Mouse (Mus musculus) thymus, adult 2 months (tissue): ENCODE data around the gene Mapk9. TPM values are rescaled to one million over a fixed set of nuclear protein-coding genes. Genes with fewer than 3 reads are reported as not detected.

Experiments
- DNase-seq: peaks from one replicate; pipeline ENCODE4 v3.0.0; 2021
- H3K27ac ChIP-seq: fragments of 200-500 bp; 2 replicates; pipeline ENCODE4 v1.5.1; 2012; ENCODE audit warnings: low read length, control low read depth; ENCODE audit not compliant: control insufficient read depth, insufficient read depth
- H3K27me3 ChIP-seq: fragments of 200-500 bp; 2 replicates; pipeline ENCODE4 v1.6.1; 2012; ENCODE audit warnings: mild to moderate bottlenecking, low read length, moderate library complexity, mixed read lengths; ENCODE audit not compliant: control insufficient read depth, insufficient read depth
- H3K36me3 ChIP-seq: fragments of 200-500 bp; 2 replicates; pipeline ENCODE4 v1.6.1; 2012; ENCODE audit warnings: mild to moderate bottlenecking, low read length, moderate library complexity; ENCODE audit not compliant: control insufficient read depth, insufficient read depth
- H3K4me1 ChIP-seq: fragments of 200-500 bp; replicated peaks from 2 replicates; pipeline ENCODE4 v1.6.1; 2012; ENCODE audit warnings: low read length; ENCODE audit not compliant: control insufficient read depth, insufficient read depth
- H3K4me3 ChIP-seq: fragments of 200-500 bp; 2 replicates; pipeline ENCODE4 v1.5.1; 2012; ENCODE audit warnings: mild to moderate bottlenecking, low read length, control low read depth, moderate library complexity; ENCODE audit not compliant: control insufficient read depth, insufficient read depth
- CTCF ChIP-seq: fragments of 200-500 bp; IDR thresholded peaks from 2 replicates; pipeline ENCODE4 v1.5.1; 2012; ENCODE audit warnings: mild to moderate bottlenecking, control low read depth, low read length, moderate library complexity, borderline replicate concordance; ENCODE audit not compliant: control insufficient read depth, poor library complexity, insufficient read depth; ENCODE audit errors: extremely low read depth
- POLR2A ChIP-seq: fragments of 200-500 bp; IDR thresholded peaks from 2 replicates; pipeline ENCODE4 v1.6.1; 2012; ENCODE audit warnings: mild to moderate bottlenecking, low read length, control low read depth, moderate library complexity; ENCODE audit not compliant: control insufficient read depth, poor library complexity, insufficient read depth; ENCODE audit errors: extremely low read depth
- WGBS: fragments of 180-500 bp; shearing (Covaris S2); methylation state at CpG from one replicate; pipeline ENCODE4 v1.1.7; 2018; 5-methylcytosine and 5-hydroxymethylcytosine counted together
- polyA plus RNA-seq: library from polyadenylated mRNA; depleted of rRNA; stranded (reverse); fragments of >200 nt; gene quantifications from 2 replicates; pipeline ENCODE4 v1.2.3, GENCODE M21; 2012; rRNA removed

The Mapk9 gene
- polyA plus RNA-seq, 1 experiment, result 30.1 TPM

- H3K27me3 ChIP-seq, result no peaks in the 10 kb centered on the region
- TF ChIP-seq POLR2A, result no peak
- no peak for TF ChIP-seq CTCF
- no peaks in the 10 kb centered on the region for H3K4me1 ChIP-seq
- no peaks in the 10 kb centered on the region for H3K36me3 ChIP-seq
- no peak for DNase-seq
- WGBS, result 90% methylated on average over 10 of the region's 10 CpGs
- H3K4me3 ChIP-seq, result no peak overlapping the region
- no peak overlapping the region for H3K27ac ChIP-seq
Measured at GRCm38 (mm10) chr11:49934322-49934721, 87.8 kb downstream of the Mapk9 start.

Other genes starting within 250 kb of the Mapk9 start
- 1.2 and 1.4 TPM in 2 replicates for gene Flt4, start 237.5 kb upstream of the Mapk9 start, polyA plus RNA-seq
- 3.0 and 7.8 TPM in 2 replicates for gene Scgb3a1, start 183.1 kb upstream of the Mapk9 start, polyA plus RNA-seq
- gene Cnot6, start 134.0 kb upstream of the Mapk9 start, polyA plus RNA-seq, result 40.3 and 44.2 TPM in 2 replicates
- 2.8 and 4.4 TPM in 2 replicates for gene Gfpt2, start 52.6 kb upstream of the Mapk9 start, polyA plus RNA-seq
- gene Rasgef1c, start 55.1 kb downstream of the Mapk9 start, polyA plus RNA-seq, result 0.11 and 0.13 TPM in 2 replicates
- gene Rnf130, start 178.6 kb downstream of the Mapk9 start, polyA plus RNA-seq, result 30.3 and 41.1 TPM in 2 replicates